Mouse (Mus musculus) limb, embryonic 12.5 days (tissue): Measurements from ENCODE around the gene Aes. TPM values are rescaled to one million over a fixed set of nuclear protein-coding genes. Genes with fewer than 3 reads are reported as not detected.

Source experiments
- ATAC-seq: fragments of 200-750 bp; cut with Nextera tagmentation; 2 replicates; pipeline ENCODE4 v1.8.0; 2017; ENCODE audit warnings: low read depth, moderate TSS enrichment; ENCODE audit not compliant: insufficient number of reproducible peaks, insufficient read depth, low FRiP score, low TSS enrichment
- H3K27ac ChIP-seq: fragments of 300-500 bp; sonication (generic); 2 replicates; pipeline ENCODE4 v1.5.1; 2016; ENCODE audit warnings: mild to moderate bottlenecking, moderate library complexity
- H3K27me3 ChIP-seq: fragments of 300-500 bp; sonication (generic); 2 replicates; pipeline ENCODE4 v1.6.1; 2016; ENCODE audit warnings: mild to moderate bottlenecking, moderate library complexity
- H3K36me3 ChIP-seq: fragments of 300-500 bp; sonication (generic); 2 replicates; pipeline ENCODE4 v1.6.1; 2016; ENCODE audit warnings: mild to moderate bottlenecking, moderate library complexity
- H3K4me1 ChIP-seq: fragments of 300-500 bp; sonication (generic); replicated peaks from 2 replicates; pipeline ENCODE4 v1.6.1; 2016
- H3K4me2 ChIP-seq: fragments of 300-500 bp; sonication (generic); 2 replicates; pipeline ENCODE4 v1.6.1; 2016; ENCODE audit warnings: mild to moderate bottlenecking, moderate library complexity
- H3K4me3 ChIP-seq: fragments of 300-500 bp; sonication (generic); replicated peaks from 2 replicates; pipeline ENCODE4 v1.5.1; 2016; ENCODE audit warnings: mild to moderate bottlenecking
- H3K9ac ChIP-seq: fragments of 300-500 bp; sonication (generic); replicated peaks from 2 replicates; pipeline ENCODE4 v1.6.1; 2016; ENCODE audit warnings: mild to moderate bottlenecking, moderate library complexity
- H3K9me3 ChIP-seq: fragments of 300-500 bp; sonication (generic); 2 replicates; pipeline ENCODE4 v1.6.1; 2016; ENCODE audit warnings: mild to moderate bottlenecking, moderate library complexity
- WGBS: fragments of 180-500 bp; shearing (Covaris S2); methylation state at CpG from one replicate; pipeline ENCODE4 v1.1.7; 2016; 5-methylcytosine and 5-hydroxymethylcytosine counted together
- polyA plus RNA-seq: library from polyadenylated mRNA; unstranded; fragments of >200 nt; fragmentation: Nextera tagmentation; extraction: Ambion mirVana; gene quantifications from 2 replicates; pipeline ENCODE4 v1.2.1, GENCODE M21; 2016

Aes gene
- polyA plus RNA-seq, 1 experiment from 2014 or later = 478 TPM

DNA sequence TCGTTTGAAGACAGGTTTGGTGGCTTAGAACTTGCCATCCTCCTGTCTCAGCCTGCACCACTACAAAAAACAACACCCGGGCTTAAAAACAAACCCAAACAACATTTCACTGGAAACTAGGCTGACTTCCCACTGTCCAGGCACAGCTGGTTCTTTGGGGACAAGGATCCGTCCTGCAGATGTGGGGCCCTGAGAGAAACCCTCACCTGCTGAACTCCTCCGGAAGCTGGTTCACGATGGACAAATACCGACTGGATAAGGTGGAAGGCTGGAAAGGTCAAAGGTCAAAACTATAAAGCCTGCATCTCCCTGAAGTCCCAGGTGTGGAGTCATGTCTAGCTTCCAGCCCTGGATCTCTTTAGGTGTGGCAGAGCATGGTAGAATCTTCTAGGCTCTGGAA lies 39.6 kb downstream of the Aes start:
- Histone ChIP-seq H3K4me3 (no peak overlapping the region), H3K4me2 (no peak overlapping the region), H3K36me3 (no peaks in the 10 kb centered on the region), H3K27ac (peak overlapping the region; percentile 62; the same call in 1 of the 2 replicates), H3K9ac (no peak overlapping the region), H3K4me1 (peaks cover 87% of the 10 kb centered on the region), H3K9me3 (no peaks in the 10 kb centered on the region), H3K27me3 (peaks cover 20% of the 10 kb centered on the region)
- WGBS = 27% methylated on average over 6 of the region's 6 CpGs
- ATAC-seq = no peak

DNA sequence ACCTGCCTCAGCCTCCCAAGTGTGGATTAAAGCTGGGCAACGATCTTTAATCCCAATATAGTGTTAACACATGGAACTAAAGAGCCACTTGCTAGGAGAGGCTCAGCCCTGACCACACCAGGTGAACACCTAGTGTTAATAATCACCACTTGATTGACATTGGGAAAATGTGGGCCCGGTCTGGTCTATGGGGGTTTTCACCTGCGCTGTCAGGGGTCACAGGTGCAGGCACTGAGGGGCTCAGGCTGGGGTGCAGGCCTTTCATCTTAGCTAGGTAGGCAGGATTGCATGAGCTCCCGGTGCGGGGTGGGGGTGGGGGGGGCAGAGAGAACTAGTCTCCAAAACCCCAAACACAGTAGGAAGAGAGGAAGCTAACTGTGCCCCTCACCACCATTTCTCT lies 40.3 kb downstream of the Aes start:
- H3K27me3 ChIP-seq = peaks cover 13% of the 10 kb centered on the region
- no peak overlapping the region for H3K27ac ChIP-seq
- no peak overlapping the region for H3K4me2 ChIP-seq
- 55% methylated on average over 5 of the region's 5 CpGs for WGBS
- no peak overlapping the region for H3K4me3 ChIP-seq
- no peak for ATAC-seq
- H3K9me3 ChIP-seq = no peaks in the 10 kb centered on the region
- no peaks in the 10 kb centered on the region for H3K36me3 ChIP-seq
- H3K9ac ChIP-seq = no peak overlapping the region
- H3K4me1 ChIP-seq = peaks cover 84% of the 10 kb centered on the region

DNA sequence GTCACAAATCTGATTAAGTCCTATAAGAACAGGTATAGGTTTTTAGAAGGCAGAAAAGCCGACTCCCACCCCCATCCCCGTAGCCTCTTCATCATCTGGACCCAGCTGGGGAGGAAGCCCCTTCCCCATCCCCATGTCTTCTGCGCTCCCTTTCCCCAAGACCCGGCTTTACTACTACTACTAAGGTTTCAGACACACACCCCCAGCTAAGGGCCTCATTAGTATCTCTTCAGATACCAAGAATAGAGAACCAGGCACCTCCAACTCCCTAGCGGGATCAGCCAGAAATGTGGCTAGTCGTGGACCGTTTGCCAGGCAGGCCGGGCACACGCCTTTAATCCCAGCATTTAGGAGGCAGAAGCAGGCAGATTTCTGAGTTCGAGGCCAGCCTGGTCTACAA lies 40.8 kb downstream of the Aes start:
- Histone ChIP-seq H3K36me3 (no peaks in the 10 kb centered on the region), H3K27me3 (peaks cover 9% of the 10 kb centered on the region), H3K9me3 (no peaks in the 10 kb centered on the region), H3K4me1 (peaks cover 83% of the 10 kb centered on the region), H3K27ac (peak overlapping the region; percentile 75), H3K9ac (no peak overlapping the region), H3K4me2 (no peak overlapping the region), H3K4me3 (no peak overlapping the region)
- no peak for ATAC-seq
- WGBS = 41% methylated on average over 10 of the region's 10 CpGs

DNA sequence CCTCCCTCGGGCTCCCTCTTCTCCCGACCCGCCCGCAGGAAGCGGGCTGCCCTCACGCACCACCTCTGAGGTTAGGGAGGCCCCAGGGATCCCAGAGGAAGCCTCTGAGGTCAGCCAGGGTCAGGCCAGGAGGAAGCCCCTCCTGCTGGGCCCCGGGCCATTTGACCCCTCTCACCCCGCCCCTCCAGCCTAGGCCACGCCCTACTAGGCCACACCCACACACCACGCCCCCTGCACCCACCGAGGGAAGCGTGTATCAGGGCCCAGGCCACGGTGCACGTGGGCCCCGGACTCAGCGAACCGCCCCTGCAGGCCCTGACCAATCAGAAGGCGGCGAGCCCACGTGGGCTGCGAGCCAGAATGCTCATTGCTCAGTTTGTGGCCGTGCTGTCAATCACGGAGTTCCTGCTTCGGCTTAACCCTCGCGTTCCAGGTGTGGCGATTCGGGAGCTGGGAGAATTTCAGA lies 41.5 kb downstream of the Aes start, which contains the start of gene Tle6:
Gene Tle6, minus strand, starts transcription at position 336 of the 466 bp plus-strand sequence.
- Histone ChIP-seq H3K4me2 (peak within 1 kb of the TSS; percentile 51), H3K4me3 (peak within 1 kb of the TSS; percentile 25), H3K27ac (peak within 1 kb of the TSS; percentile 75), H3K9ac (no peak within 1 kb of the TSS), H3K27me3 (peaks cover 2% of the 10 kb centered on the region; the same call in 1 of the 2 replicates), H3K4me1 (peaks cover 83% of the 10 kb centered on the region), H3K9me3 (no peaks in the 10 kb centered on the region), H3K36me3 (no peaks in the 10 kb centered on the region)
- peak; percentile 73 for ATAC-seq
- under 1% methylated on average over 28 of the region's 28 CpGs for WGBS

DNA sequence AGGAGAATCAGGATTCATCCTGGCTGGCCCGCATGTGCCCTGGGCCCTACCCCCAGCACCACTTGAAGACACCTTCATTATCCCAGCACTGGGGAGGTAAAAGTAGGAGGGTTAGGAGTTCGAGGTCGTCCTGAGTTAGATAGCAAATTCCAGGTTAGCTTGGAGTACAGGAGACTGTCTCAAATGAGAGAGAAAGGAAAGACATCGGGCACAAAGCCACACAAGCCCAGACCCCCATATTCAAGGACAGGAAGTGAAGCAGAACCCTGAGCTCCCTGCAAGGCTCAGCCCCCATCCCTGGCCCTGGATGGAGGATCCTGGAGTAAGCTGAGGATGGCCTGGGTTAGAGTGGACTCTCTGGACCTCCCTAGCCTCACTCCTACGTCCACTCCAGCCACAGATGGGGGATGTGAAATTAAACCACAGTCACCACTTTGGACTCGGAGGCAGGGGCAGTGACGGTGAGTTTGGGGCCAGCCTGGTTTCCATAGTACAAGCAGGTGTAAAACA lies 42.2 kb downstream of the Aes start:
- WGBS = 14% methylated on average over 7 of the region's 7 CpGs
- Histone ChIP-seq H3K27ac (peak overlapping the region; percentile 64; the same call in 1 of the 2 replicates), H3K9me3 (no peaks in the 10 kb centered on the region), H3K4me1 (peaks cover 78% of the 10 kb centered on the region), H3K4me2 (peak overlapping the region; percentile 51), H3K36me3 (no peaks in the 10 kb centered on the region), H3K27me3 (no peaks in the 10 kb centered on the region), H3K9ac (no peak overlapping the region), H3K4me3 (0 out of 2 replicates have a peak overlapping the region, but pooled peaks have one; percentile 11)
- ATAC-seq = no peak

DNA sequence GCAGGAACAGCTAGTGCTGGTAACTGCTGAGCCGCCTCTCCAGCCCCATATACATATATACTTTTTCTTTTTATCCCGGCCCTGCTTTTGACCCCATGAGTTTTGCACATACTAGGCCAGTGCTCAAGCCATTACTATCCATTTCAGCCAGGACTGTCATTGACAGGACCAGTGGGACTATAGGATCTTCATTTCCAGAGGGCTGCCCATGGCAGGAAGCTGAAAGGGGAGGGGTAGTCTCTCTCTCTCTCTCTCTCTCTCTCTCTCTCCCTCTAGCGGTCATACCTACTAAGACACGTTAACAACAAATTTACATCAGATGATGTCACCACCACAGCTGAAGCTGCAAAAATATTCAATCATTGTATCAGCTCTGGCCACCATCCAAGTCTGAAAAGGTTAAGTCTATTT lies 43.5 kb downstream of the Aes start:
- ATAC-seq = no peak
- no peak overlapping the region for H3K4me2 ChIP-seq
- H3K4me1 ChIP-seq = peaks cover 70% of the 10 kb centered on the region
- H3K36me3 ChIP-seq = no peaks in the 10 kb centered on the region
- H3K9ac ChIP-seq = no peak overlapping the region
- no peak overlapping the region for H3K27ac ChIP-seq
- WGBS = 15% methylated on average over 4 of the region's 4 CpGs
- H3K4me3 ChIP-seq = no peak overlapping the region
- H3K9me3 ChIP-seq = no peaks in the 10 kb centered on the region
- H3K27me3 ChIP-seq = no peaks in the 10 kb centered on the region

DNA sequence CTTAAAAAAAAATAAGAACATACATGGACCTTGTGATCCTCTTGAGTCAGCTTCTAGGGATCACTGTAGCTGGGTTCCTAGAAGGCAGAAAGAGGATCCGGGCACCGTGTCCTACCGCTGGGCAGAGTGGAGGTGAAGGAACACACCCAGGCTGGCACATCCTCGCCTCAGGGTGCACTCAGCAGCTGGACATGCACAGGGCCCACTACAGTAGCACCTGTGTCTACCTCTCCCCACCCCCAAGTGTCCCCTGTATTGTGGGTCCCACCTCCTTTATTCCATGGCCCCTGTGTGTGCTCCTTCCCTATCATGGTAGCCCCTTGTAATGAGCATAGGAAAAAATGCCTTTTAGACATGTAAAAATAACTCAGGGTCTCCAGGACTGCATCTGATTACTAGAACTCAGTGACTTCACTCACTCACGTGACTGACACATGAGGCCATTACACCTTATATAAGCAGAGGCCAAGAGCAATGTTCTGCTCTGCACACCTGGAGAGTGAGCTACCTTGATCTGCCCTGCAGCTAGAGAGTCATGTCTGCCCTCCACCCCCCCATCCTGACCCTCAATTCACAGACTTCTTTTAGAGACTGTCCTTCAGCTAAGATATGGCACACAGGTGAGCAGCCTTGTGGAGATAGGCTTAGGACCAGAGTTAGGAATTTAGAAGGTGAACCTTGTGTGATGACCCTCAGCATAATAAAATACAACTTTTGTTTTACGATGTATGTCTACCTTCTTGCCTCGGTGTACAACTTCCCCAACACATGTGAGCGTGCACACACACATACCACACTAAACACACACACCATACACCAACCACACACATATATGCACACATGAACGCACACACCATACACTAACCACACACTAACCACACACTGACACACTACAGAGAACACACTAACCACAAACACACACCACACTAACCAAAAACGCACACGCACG lies 45.0 kb downstream of the Aes start:
- no peak overlapping the region for H3K9ac ChIP-seq
- peak; percentile 7; the same call in 1 of the 2 replicates for ATAC-seq
- H3K4me2 ChIP-seq = peak overlapping the region; percentile 88
- 78% methylated on average over 12 of the region's 12 CpGs for WGBS
- peaks cover 7% of the 10 kb centered on the region; the same call in 1 of the 2 replicates for H3K36me3 ChIP-seq
- H3K27ac ChIP-seq = peak overlapping the region; percentile 89; the same call in 1 of the 2 replicates
- no peaks in the 10 kb centered on the region for H3K27me3 ChIP-seq
- no peaks in the 10 kb centered on the region for H3K9me3 ChIP-seq
- peaks cover 56% of the 10 kb centered on the region for H3K4me1 ChIP-seq
- H3K4me3 ChIP-seq = peak overlapping the region; percentile 40

DNA sequence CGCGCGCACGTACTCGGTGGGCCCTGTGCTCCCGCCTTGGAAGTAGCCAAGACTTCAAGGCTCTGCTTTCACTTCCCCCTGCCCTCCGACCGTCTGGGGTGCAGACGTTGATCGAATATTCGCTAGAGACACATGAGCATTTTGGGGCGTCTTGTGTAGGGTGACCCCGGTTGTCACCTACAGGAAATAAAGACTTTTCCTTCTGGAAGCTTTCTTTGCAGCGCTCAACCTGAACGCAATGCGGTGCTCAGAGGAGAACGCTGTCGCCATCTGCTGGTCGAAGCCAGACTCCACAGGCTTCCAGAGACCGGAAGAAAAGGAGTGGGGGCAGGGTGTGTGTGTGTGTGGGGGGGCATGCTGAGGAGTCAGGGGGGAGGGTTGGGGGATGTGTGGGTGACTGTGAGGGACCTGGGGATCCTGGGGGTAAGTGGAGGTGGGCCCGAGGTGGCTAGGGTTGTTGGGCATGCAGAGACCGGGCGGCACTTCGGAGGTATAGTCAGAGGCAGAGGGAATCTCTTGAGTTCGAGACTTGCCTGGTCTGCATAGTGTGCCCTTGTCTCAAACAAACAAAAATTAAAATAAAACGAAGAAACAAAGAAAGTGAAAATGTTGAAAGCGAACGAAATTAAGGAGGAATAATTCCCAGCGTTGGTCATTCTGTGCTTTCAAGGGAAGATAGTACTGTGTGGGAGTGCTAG lies 45.8 kb downstream of the Aes start:
- no peak; the same call in 1 of the 2 replicates for ATAC-seq
- peak overlapping the region; percentile 88 for H3K4me2 ChIP-seq
- WGBS = 21% methylated on average over 29 of the region's 29 CpGs
- H3K36me3 ChIP-seq = peaks cover 7% of the 10 kb centered on the region; the same call in 1 of the 2 replicates
- no peaks in the 10 kb centered on the region for H3K27me3 ChIP-seq
- peaks cover 49% of the 10 kb centered on the region for H3K4me1 ChIP-seq
- H3K9me3 ChIP-seq = no peaks in the 10 kb centered on the region
- H3K4me3 ChIP-seq = peak overlapping the region; percentile 40
- peak overlapping the region; percentile 46 for H3K9ac ChIP-seq
- peak overlapping the region; percentile 89 for H3K27ac ChIP-seq

DNA sequence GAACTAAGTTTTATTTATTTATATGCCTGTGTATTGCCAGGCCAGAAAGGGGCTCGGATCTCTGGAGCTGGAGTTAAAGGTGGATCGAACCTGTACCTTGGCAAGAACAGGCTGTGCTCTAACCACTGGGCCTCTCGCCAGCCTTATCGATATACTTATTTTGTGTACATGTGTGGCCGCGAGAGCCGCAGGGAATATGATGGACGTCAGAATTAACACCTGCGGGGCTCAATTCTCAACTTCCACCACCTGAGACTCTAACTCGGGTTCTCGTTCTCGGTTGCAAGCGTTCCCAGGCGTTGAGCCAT lies 46.3 kb downstream of the Aes start:
- Histone ChIP-seq H3K4me1 (peaks cover 44% of the 10 kb centered on the region), H3K9ac (peak overlapping the region; percentile 46)
- 3% methylated on average over 14 of the region's 14 CpGs for WGBS

DNA sequence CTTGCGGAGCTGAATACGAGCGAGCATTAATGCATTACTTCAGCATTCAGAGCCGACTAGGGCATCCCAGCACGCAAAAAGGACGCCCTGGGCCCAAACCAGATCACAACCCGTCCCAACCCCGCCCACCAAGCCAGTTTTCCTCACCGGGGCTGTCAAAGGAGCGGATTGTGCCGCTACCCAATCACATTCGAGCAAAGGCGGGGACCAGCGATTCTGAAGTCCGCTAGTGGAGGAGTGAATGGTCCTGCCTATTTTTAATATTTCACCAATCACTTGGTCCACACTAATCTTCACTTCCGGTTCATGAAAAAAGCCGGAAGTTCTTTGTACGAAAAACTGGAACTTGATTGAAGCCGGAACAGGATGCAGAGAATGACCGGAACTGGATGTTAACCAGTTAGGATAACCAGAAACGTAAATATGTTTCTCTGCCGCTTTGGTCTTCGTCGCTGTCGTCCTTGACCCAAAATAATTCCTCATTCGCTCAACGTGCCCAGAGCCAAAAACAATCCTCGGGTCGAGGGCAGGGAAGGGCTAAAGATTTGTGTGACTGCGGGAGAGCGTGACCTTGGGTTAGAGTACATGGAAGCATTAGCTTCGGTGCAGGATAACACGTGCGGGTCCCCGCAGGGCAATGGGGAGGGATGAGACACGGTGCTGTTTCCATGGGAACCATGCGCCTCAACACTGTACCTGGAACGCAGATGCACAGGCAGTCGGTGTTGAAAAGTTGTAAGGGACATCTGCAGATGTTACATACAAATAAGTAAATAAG lies 46.9 kb downstream of the Aes start, which contains the start of gene BC025920:
Gene BC025920, plus strand, starts transcription at position 297 of the 778 bp plus-strand sequence.
- Histone ChIP-seq H3K36me3 (peaks cover 7% of the 10 kb centered on the region; the same call in 1 of the 2 replicates), H3K4me1 (peaks cover 39% of the 10 kb centered on the region), H3K4me3 (peak within 1 kb of the TSS; percentile 56), H3K9ac (peak within 1 kb of the TSS; percentile 63), H3K9me3 (no peaks in the 10 kb centered on the region), H3K27me3 (no peaks in the 10 kb centered on the region), H3K4me2 (peak within 1 kb of the TSS; percentile 88), H3K27ac (peak within 1 kb of the TSS; percentile 95)
- under 1% methylated on average over 39 of the region's 39 CpGs for WGBS
- peak; percentile 78 for ATAC-seq

More for the DNA sequence above, 46.3 kb downstream of the Aes start:
- peaks cover 7% of the 10 kb centered on the region; the same call in 1 of the 2 replicates for H3K36me3 ChIP-seq
- H3K27ac ChIP-seq = peak overlapping the region; percentile 89
- no peaks in the 10 kb centered on the region for H3K9me3 ChIP-seq
- no peak for ATAC-seq
- H3K4me3 ChIP-seq = peak overlapping the region; percentile 40
- peak overlapping the region; percentile 88 for H3K4me2 ChIP-seq
- no peaks in the 10 kb centered on the region for H3K27me3 ChIP-seq
